ENCODE assay signal across 14 mouse cellular contexts in genomic region chr10:12853196-12853620, GRCm38 (mm10). TPM values are rescaled to one million over a fixed set of nuclear protein-coding genes. Genes with fewer than 3 reads are reported as not detected.
DNase-seq lines count a peak whose midpoint lies in the region; ATAC-seq lines count a peak whose summit lies in the region.
"Had no signal": no experiment of that assay in that cellular context is flagged by ENCODE, and none has a peak within 500 bp of the region (broad histone marks: within the 10 kb centered on the region; RNA-seq: fewer than 3 reads in every experiment).

No protein-coding gene starts in this region.

- H3K9ac ChIP-seq in heart, embryonic 15.5 days = no peak overlapping the region
- H3K9ac ChIP-seq in liver, embryonic 16.5 days (ENCODE audit: low read depth, low read length) = no peak overlapping the region

- no peaks in the 10 kb centered on the region for H3K36me3 ChIP-seq in heart, embryonic 15.5 days
- no peaks in the 10 kb centered on the region for H3K36me3 ChIP-seq in liver, embryonic 16.5 days (ENCODE audit: control insufficient read depth, insufficient read depth)
- H3K36me3 ChIP-seq: midbrain, embryonic 10.5 days had no signal

- 59% methylated on average over 7 of the region's 7 CpGs for WGBS in heart, embryonic 15.5 days
- WGBS in liver, embryonic 16.5 days (ENCODE audit: insufficient replicate concordance) = 52% methylated on average over 7 of the region's 7 CpGs

- H3K4me1 ChIP-seq in heart, embryonic 15.5 days (replicated peaks) = peaks cover 43% of the 10 kb centered on the region
- peaks cover 18% of the 10 kb centered on the region for H3K4me1 ChIP-seq in brown adipose tissue, adult 24 weeks (ENCODE audit: control insufficient read depth, insufficient read depth, insufficient read length, low read length)
- H3K4me1 ChIP-seq in liver, embryonic 16.5 days (ENCODE audit: control insufficient read depth, low read depth, low read length) = peaks cover 10% of the 10 kb centered on the region
- H3K4me1 ChIP-seq: midbrain, embryonic 10.5 days had no signal

- intact Hi-C loops in heart, postnatal 14 days (cut with DNase I) = no loop called here

- no peaks in the 10 kb centered on the region for H3K27me3 ChIP-seq in heart, embryonic 15.5 days
- no peaks in the 10 kb centered on the region for H3K27me3 ChIP-seq in liver, embryonic 16.5 days (ENCODE audit: control insufficient read depth, insufficient read depth, low read depth, low read length)

- H3K9me3 ChIP-seq in heart, embryonic 15.5 days (replicated peaks) = no peaks in the 10 kb centered on the region
- H3K9me3 ChIP-seq in liver, embryonic 16.5 days (replicated peaks; ENCODE audit: control insufficient read depth, low read length) = no peaks in the 10 kb centered on the region
- H3K9me3 ChIP-seq: midbrain, embryonic 10.5 days had no signal

- peak overlapping the region; percentile 2; the same call in 1 of the 2 replicates for H3K27ac ChIP-seq in heart, embryonic 15.5 days
- H3K27ac ChIP-seq in brown adipose tissue, adult 24 weeks (replicated peaks; ENCODE audit: low read depth, low read length) = peak overlapping the region; percentile 40
- peak overlapping the region; percentile 48 for H3K27ac ChIP-seq in liver, embryonic 16.5 days (ENCODE audit: low read length)
- H3K27ac ChIP-seq: hindbrain, postnatal 0 days; midbrain, embryonic 10.5 days had no signal

- no peak overlapping the region for H3K4me3 ChIP-seq in heart, embryonic 15.5 days
- no peak overlapping the region for H3K4me3 ChIP-seq in brown adipose tissue, adult 24 weeks (ENCODE audit: insufficient read depth, low read depth, low read length)
- H3K4me3 ChIP-seq in liver, embryonic 16.5 days (ENCODE audit: low read depth, low read length) = no peak overlapping the region
- H3K4me3 ChIP-seq: midbrain, embryonic 10.5 days had no signal

- peak; percentile 49 for DNase-seq in adrenal gland, adult 2 months
- no peak for DNase-seq in adrenal gland, postnatal 25 days
- no peak for DNase-seq in heart, postnatal 14 days
- no peak for DNase-seq in thymus, postnatal 36 days
- no peak for DNase-seq in retina, postnatal 1 day
- DNase-seq: gastrocnemius, postnatal 14 days; lung, postnatal 10 days; right cerebral cortex, postnatal 4 days had no signal

- H3K4me2 ChIP-seq in heart, embryonic 15.5 days = no peak overlapping the region
- no peak overlapping the region for H3K4me2 ChIP-seq in liver, embryonic 16.5 days (ENCODE audit: low read depth, low read length)

- no peak for ATAC-seq in heart, embryonic 15.5 days (replicated peaks; ENCODE audit: insufficient number of reproducible peaks, insufficient read depth, low FRiP score, low read depth)
- ATAC-seq in liver, embryonic 16.5 days (ENCODE audit: low read depth) = no peak
- ATAC-seq: forebrain, embryonic 14.5 days; hindbrain, postnatal 0 days had no signal

RNA-seq across cellular contexts. Expression of gene Utrn, which starts 16.0 kb away (rescaled TPM):
- 10 to 100 TPM; 70.3 to 81.8 TPM for total RNA-seq in adrenal gland, adult 2 months (2021)
- polyA plus RNA-seq in adrenal gland, adult 2 months (2012; rRNA removed) = 21.7 and 25.4 TPM in 2 replicates
- total RNA-seq in adrenal gland, postnatal 25 days (2021) = 91.5 and 114 TPM in 2 replicates
- 58.8 and 67.5 TPM in 2 replicates for polyA plus RNA-seq in heart, embryonic 15.5 days (2015; fragmentation: Nextera tagmentation; extraction: Ambion mirVana)
- 10 to 100 TPM; 69.6 to 72.4 TPM for total RNA-seq in heart, postnatal 14 days (2021)
- 27.9 and 42.7 TPM in 2 replicates for polyA plus RNA-seq in brown adipose tissue, adult 24 weeks (2012; ENCODE audit: insufficient read depth, insufficient read length, missing spikeins)
- polyA plus RNA-seq in liver, embryonic 16.5 days (2015; fragmentation: Nextera tagmentation; extraction: Ambion mirVana) = 8.6 and 10.2 TPM in 2 replicates
